Mouse (Mus musculus) gastrocnemius, postnatal 25 days (tissue): ENCODE measurements around the gene Hyal1. TPM values are rescaled to one million over a fixed set of nuclear protein-coding genes. Genes with fewer than 3 reads are reported as not detected.
"Not testable (repeated sequence)": the region's sequence is repeated elsewhere in the genome, so short reads cannot be mapped to it uniquely, and the experiment has no call there.

ENCODE experiments used
- DNase-seq: peaks from one replicate; pipeline ENCODE4 v3.0.0; 2022
- total RNA-seq, 2 experiments: library from RNA; stranded (reverse); gene quantifications; 1 replicate in 1 of 2; 2 replicates in 1 of 2; pipeline ENCODE4 v1.2.3; 2021

Hyal1 gene
- total RNA-seq, 2 experiments from 2014 or later = 2.2 to 2.3 TPM

DNA sequence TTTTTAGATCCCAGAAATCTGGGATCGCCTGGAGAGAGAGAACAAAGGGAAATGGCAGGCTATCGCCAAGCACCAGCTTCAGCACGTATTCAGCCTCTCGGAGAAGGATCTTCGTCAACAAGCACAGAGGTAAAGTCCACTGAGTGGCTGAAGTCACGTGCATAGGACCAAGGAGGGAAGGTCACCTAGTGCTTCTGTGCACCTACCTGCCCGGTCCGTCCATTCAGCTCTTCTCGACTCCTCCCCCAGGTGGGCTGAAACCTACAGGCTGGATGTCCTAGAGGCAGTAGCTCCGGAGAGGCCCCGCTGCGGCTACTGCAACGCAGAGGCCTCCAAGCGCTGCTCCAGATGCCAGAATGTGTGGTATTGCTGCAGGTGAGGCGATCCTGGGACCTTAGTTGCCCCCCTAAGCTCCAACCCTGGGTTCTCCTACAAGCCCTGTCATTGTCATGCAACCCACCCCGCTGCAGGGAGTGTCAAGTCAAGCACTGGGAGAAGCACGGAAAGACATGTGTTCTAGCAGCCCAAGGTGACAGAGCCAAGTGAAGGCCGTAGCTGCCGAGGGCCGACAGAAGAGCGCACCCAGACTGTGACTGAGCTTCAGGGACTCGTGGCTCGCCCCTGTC is 26.1 kb upstream of the Hyal1 start:
- DNase-seq = no peak

DNA sequence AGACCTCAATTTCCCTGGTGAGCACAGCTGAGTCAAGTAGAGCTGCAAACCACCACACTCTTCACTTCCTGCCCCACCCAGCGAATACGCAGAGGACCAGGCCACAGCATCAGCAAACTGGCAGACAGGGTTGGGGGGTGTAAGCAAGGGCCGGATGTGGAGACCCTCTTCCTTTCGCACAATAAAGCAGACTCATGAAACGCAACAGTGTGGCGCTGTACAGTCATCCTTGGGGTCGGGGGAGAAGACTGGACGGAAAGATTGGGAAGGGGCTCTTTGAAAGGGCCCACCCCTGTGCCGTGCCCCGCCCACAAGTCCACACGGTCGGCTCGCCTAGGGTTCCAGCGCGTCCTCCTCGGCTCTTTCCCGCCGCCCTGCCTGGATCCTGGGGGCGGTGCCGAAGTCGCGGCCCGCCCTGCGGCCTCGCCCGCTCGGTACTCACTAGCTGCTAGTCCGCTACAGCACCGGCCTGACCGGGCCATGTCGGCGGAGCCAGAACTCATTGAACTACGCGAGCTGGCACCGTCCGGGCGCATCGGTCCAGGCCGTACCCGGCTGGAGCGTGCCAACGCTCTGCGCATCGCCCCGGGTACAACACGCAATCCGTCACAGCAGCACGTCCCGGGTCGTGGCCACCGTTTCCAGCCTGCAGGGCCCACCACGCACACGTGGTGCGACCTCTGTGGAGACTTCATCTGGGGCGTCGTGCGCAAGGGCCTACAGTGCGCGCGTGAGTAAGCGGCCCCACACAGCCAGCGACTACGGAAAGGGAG is 25.4 kb upstream of the Hyal1 start, which contains the start of gene Rassf1:
Gene Rassf1, plus strand, starts transcription at position 439 of the 773 bp plus-strand sequence.
- peak; percentile 75 for DNase-seq

DNA sequence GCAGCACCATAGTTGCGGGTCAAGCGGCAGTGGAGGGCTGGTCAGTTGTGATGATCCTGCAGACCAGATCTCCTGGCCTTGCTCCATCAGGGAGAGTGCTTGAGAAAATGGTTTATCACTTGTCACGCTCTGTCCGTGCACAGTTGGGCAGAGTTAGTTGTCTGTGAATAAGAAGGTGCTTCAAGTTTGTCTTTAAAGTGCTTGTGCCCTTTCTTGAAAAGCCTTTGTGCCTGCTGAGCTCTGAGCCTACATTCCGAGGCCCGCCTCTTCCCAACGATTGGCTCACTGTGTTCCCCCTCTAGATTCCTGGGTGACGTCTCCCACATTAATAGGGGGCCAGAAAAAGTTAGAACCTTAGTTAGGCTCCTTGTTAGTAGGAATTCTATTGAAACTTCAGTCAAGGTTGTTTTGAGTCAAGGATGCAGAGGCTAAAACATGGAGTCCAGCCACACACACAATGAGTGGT is 24.8 kb upstream of the Hyal1 start:
- no peak for DNase-seq

DNA sequence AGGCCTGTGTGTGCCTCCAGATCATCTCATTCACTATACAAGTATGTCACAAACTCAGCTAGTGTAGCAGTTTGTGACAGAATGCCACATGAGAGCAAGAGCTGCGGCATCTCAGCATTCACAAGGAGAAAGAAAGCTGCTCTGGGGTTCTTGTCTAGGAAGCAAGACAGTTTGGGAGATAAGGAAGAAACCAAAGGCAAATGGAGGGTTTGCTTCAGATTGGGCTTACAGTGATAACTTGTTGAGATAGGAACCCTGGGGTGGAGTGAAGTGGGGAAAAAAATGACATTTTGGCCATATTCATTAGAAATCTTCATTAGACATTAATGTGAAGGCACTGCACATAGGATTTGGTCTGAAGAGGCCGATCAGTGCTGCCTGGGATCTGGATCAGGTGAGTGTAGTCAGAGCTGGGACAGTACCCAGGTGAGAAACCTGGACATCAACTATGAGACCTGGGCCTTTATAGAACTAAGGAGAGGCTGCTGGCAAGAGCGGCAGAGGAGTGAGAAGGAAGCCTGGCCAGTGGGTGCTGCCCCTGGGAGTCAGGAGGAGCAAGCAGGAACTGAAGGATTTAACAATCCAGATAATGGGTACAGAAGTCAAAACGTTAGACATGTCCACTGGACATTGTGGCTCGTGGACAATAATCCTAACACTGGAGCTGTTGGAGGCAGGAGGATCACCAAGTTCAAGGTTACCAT is 23.9 kb upstream of the Hyal1 start:
- no peak for DNase-seq

DNA sequence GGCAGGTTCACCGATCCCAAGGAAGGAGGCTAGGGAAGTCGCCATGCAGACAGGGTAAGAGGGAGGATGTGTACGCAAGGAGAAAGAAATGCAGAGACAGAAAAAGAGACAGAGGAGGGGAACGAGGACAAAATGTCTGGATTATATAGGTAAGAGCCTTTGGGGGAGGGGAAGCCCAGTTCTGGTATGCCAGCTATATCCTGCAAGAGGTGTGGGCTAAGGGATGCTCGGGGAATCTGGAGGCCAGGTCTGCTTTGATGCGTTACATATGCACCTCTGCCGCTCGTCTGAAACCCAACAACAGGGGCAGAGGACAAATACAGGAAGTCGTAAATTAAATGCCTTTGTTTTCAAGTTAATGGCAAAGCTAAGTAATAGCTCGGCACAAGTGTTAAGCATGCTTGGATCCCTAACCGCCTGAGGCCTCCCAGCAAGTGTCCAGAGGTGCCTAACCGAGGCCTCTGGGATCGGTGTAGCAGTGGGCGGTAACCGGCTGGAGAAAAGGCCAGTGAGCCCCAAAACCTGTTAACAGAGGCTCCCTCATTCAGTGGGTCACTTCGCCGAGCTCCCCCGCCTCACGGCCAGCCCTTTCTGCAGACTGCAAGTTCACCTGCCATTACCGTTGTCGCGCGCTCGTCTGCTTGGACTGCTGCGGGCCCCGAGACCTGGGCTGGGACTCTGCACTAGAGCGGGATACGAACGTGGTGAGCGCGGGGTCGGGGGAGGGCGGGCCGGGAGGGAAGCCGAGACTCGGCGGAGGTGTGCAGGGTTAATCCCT is 23.0 kb upstream of the Hyal1 start:
- DNase-seq = no peak

DNA sequence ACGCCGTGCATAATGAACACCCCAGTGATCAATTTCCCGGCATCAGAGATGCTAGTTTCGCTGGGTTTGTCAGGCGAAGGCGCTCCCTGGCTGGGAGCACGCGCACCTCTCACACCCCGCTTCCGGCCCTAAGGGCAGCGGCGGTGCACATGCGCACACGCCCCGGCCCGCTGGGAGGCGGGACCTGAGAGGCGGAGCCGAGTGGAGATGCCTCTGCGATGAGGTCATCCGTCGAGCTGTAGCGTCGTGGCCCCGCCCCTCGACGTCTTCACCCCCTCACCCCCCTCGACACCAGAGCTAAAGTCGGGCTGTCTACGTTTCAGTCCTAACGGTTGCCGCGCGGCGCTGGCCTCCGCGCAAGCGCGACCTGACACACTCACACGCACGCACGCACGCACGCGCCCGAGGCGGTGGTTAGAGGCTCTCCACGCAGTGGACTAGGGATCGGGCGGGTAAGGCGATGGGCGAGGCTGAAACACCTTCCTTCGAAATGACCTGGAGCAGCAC is 22.4 kb upstream of the Hyal1 start:
- peak; percentile 96 for DNase-seq

DNA sequence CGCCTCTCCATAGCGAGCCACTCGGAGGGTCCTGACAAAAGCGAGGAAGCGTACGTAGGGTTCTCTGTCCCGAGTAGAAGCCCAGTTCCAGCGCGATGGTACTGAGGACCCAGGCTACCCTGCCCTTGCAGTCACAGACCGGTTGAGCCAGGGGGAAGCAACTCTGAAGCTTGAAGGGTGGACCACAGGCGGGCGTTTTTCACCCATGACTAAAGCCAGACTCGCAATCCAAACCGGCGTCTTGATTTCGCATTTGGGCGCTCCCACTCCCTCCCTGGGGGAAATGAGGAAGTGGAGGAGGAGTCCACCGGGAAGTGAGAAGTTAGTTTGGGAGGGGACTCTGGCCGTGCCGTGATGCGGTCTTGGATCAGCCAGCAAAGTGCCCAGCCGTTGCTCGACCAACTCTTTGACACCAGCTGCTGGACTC is 21.7 kb upstream of the Hyal1 start:
- DNase-seq = peak; percentile 74

DNA sequence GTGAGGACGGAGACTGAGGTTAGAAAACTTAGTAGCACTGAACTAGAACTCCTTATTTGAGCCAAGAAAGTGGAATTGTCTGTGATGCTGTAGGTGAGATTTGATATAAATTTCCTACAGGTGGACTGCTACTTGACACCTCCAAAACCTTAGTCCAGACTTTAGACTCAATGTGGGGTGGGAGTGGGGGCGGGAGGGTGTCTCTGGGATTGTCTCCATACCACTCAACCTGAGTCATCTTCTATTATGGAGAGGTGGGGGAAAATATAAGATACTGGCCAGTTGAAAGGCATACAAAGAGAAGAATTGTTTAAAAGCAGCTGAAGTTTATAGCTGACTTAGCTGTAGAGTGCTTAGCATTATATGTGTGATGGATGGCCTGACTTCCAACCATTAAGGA is 21.0 kb upstream of the Hyal1 start:
- no peak for DNase-seq

DNA sequence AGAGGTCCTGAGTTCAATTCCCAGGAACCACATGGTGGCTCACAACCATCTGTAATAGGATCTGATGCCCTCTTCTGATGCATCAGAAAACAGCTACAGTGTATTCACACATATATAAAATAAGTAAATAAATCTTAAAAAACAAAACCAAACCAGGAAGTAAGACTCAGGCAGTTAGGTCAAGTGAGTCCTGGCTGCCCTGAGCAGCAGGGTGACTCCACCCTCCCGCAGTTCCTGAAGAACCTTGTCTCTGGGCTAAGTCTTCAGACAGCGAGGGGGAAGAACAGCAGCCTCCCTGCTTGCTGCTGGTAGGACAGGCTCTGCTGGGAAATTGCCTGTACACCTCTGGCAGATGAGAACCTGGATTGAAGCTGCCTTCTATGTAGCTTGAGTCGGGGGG is 20.4 kb upstream of the Hyal1 start:
- no peak for DNase-seq

DNA sequence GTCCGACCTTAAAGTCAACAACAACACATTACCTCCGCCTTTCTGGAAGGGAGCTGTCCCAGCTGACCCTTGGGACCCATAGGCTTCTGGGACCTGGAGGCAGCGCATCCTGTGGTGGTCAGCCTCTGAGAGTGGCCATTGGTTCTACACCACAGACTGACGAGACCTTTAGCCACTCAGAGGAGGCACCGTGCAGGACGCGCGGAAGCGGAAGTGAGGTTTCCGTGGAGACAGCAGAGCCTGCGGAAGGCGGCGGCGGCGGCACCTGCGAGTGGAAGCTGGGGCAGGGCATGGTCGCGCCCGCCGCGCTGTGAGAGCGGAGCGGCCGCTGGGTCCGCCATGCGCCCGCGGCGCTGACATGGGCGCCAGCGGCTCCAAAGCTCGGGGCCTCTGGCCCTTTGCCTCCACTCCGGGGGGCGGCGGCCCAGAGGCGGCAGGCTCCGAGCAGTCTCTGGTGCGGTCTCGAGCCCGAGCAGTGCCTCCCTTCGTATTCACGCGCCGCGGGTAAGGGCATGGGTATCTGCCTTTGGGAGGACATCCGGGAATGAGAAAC is 13.6 kb upstream of the Hyal1 start, which contains the start of gene Tusc2:
Gene Tusc2, plus strand, starts transcription at position 227 of the 553 bp plus-strand sequence.
- peak; percentile 95 for DNase-seq

DNA sequence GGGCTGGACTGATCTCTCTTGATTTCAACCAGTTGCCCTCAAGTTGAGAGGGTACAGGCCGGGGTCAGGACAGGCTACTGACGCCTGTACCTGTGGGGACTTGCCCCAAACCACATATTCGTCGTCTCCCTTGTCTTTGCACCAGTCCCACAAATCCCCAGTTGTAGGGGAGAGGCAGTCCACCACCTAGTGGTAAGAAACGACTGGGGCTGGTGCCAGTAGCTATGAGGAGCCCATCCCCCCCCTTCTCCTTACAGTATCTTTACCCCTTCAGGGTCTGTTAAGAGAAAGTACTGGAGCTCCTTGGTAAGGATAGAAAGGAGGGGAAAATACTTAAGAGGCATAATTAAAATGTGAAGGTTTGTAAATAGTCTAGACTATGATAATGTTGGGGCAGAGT is 11.2 kb upstream of the Hyal1 start:
- not testable (repeated sequence) for DNase-seq

DNA sequence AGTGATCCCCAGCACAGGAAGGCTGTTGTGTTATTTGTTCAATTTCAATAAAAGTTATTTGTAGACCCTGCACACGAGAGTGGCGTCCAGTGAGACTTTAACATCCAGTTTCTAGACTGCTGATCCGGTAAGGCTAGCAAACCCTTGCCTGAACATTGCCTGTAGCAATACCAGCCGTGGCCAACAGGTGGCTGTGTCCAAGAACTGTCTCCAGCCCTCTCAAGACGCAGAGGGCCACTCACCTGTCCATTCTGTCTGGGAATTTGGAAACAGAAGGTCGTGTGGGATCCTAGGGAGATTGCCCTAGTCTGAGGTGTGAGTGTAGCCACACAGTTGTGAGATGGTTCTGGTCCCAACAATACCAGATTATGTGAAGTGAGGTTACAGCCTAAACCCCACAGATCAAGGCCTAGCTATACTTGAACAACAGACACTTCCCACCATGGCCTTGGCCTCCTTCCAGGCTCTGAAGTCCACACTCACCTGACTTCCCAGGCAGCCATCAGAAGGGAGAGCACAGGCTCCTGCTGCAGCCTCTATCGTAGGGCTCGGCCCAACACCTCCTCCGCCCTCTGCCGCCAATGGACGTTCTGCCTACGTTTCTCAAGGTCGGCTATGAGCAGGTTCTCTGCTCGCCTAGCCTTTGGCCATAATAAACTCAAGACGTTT is 10.6 kb upstream of the Hyal1 start:
- no peak for DNase-seq

DNA sequence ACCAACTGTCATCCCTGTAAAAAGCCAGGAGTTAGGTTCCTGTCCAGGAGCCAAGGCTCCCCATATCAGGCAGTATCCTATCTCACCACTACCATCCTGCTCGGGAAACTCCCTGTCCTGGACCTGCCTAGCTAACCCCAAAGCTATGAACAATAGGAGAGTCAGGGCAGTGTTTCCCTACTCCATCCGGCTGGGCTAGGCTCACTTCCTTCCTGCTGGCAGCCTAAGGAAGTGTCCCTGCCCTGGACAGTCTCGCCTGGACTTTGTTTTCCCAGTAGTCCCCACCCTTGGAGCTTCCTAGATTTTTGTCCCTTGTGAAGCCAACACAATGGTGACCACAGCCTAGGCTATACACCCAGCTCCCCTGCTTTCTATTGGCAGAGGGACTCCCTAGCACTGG is 9.9 kb upstream of the Hyal1 start:
- DNase-seq = peak; percentile 62

DNA sequence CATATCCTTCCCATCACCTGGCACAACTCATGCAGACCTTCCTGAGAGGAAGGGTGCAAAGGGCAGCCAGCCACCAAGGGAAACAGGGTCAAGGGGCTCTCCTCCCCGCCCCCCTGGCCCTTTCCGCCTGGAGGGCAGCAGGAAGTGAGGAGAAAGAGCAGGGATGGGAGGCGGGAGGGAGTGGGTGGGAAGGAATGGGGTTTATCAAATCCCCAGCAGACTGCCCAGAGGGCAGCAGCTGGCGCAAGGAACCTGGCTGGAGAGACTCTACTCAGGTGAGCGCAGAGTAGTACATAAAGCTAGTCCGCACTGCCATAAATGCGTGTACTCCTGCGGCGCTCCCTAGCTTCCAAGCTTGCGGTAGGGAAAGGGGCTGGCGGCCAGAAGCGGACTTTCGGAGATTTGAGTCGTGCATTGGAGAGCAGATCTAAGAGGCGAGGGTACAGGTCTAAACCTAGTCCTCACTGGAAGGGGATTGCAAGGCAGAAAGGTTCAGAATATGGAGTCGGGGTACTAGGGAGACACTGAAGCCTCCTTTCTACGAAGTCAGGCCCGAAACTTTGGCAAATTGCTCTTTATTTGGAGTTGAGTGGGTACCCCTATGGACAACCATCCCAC is 8.9 kb upstream of the Hyal1 start, which contains the start of gene Hyal2:
Gene Hyal2, plus strand, starts transcription at position 244 of the 618 bp plus-strand sequence.
- no peak for DNase-seq

DNA sequence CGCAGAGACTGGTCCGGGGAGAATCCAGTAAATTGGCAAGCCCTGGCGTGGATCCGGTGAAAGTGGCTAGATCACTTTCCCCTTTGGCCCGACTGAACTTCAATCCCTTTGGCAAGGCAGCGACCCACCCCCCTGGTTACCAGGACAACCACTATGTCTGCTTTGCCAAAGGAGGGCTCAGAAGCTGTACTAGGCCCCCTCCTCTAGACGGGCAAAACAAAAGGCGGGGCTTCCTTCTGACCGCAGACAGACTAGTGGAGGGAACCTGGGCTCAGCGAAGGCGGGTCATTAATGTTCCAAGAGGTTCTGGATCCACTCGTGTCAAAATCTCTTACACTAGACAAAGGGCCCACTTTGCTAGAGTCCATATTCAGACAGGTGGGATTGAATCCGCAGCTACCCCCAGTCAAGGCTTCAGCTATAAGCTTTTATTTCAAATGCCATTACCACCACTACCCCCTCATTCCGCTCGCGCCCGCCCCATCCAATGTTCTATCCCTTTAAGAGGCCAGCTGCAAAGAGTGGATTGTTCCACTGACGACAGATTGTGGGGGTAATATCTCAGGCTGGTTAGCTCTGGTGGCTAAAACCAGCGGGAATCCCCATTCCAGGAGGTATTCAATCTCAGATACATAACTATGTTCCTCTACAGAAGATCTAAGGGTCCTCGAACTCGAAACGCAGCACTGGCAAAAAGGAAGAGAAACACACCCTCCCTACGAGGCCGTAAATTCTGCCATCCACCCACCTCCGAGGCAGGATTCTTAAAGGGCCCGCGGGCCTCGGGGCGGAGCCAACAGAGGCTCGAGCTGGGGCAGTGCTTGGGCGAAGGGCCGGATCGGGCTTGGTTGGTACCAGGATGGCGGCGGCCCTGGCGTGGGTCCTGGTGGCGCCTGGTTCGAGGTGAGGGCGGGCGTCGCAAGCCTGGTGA is 8.1 kb upstream of the Hyal1 start:
- DNase-seq = peak; percentile 84

DNA sequence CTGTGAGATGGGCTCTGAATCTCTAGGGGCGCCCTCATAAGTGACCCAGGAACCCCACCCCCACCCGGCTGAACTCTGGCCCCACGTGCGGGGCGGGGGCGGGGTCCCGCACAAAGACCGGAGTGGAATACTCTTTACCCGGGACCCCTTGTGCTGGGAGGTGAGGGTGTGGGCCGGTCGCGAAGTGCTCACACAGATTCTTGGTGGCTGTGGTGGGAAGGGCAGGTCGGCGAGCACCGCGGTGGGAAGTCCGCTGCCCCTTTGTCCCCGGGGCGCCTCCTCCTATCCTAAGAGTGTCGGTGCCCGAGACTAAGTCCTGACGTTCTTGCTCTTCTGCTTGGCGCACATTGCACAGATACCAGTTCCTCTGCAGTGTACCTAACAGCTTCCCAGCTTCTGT is 7.5 kb upstream of the Hyal1 start:
- no peak for DNase-seq

DNA sequence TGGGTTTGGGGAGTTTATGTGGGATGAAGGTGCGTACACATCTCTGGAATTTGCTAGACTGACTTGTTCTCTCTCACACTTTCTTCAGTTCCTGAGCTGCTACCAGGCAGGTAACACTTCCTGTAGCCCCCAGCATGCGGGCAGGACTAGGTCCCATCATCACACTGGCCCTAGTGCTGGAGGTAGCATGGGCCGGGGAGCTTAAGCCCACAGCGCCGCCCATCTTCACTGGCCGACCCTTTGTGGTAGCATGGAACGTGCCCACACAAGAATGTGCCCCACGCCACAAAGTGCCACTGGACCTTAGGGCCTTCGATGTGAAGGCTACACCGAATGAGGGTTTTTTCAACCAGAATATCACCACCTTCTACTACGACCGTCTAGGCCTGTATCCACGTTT is 6.7 kb upstream of the Hyal1 start:
- no peak for DNase-seq

DNA sequence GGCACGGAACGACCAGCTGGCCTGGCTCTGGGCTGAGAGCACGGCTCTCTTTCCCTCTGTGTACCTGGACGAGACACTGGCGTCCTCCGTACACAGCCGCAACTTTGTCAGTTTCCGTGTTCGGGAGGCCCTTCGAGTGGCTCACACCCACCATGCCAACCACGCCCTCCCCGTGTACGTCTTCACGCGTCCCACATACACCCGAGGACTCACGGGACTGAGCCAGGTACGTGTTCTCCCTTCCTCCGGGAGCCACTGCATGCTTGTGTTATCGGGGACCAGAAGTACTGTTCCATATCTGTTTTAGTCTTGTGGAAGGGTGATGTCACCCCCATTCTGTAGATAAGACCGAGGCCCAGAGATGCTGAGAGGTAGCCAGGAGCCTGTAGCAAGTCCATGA is 5.9 kb upstream of the Hyal1 start:
- no peak for DNase-seq
